Mouse (Mus musculus): ENCODE results near the gene Shkbp1. TPM values are rescaled to one million over a fixed set of nuclear protein-coding genes. Genes with fewer than 3 reads are reported as not detected.
A peak's percentile ranks its signal among the peaks of the same experiment; 100 is the strongest.

Gene Shkbp1
- polyA plus RNA-seq, 1 experiment from 2014 or later: 90.2 TPM

GRCm38 (mm10) chr7:27319411-27319810 is 36.4 kb downstream of the Shkbp1 start:
- ATAC-seq (replicated peaks): no peak
- peaks cover 8% of the 10 kb centered on the region for H3K4me1 ChIP-seq
- WGBS: 90% methylated on average over 22 of the region's 22 CpGs
- no peaks in the 10 kb centered on the region for H3K9me3 ChIP-seq
- no peaks in the 10 kb centered on the region for H3K27me3 ChIP-seq
- H3K4me3 ChIP-seq: no peak overlapping the region
- H3K27ac ChIP-seq (replicated peaks): no peak overlapping the region
- no peak overlapping the region for H3K4me2 ChIP-seq (replicated peaks)
- no peaks in the 10 kb centered on the region for H3K36me3 ChIP-seq
- no peak overlapping the region for H3K9ac ChIP-seq (replicated peaks)

- Histone ChIP-seq H3K4me3 (no peak overlapping the region), H3K4me2 (replicated peaks) (no peak overlapping the region), H3K9me3 (no peaks in the 10 kb centered on the region), H3K9ac (replicated peaks) (no peak overlapping the region), H3K36me3 (0 out of 2 replicates have a peak, but pooled peaks cover 2% of the 10 kb centered on the region), H3K4me1 (peaks cover 8% of the 10 kb centered on the region), H3K27me3 (no peaks in the 10 kb centered on the region), H3K27ac (replicated peaks) (peak overlapping the region; percentile 61)
- ATAC-seq (replicated peaks): peak; percentile 81
- 24% methylated on average over 7 of the region's 7 CpGs for WGBS
Measured at GRCm38 (mm10) chr7:27315958-27316357, 39.9 kb downstream of the Shkbp1 start.

GRCm38 (mm10) chr7:27314393-27314792 is 41.4 kb downstream of the Shkbp1 start:
- Histone ChIP-seq H3K9me3 (no peaks in the 10 kb centered on the region), H3K4me1 (peaks cover 17% of the 10 kb centered on the region), H3K9ac (replicated peaks) (no peak overlapping the region), H3K4me2 (replicated peaks) (no peak overlapping the region), H3K27ac (replicated peaks) (no peak overlapping the region), H3K4me3 (no peak overlapping the region), H3K36me3 (0 out of 2 replicates have a peak, but pooled peaks cover 2% of the 10 kb centered on the region), H3K27me3 (no peaks in the 10 kb centered on the region)
- no peak for ATAC-seq (replicated peaks)
- WGBS: 93% methylated on average over 3 of the region's 3 CpGs

- Histone ChIP-seq H3K9ac (replicated peaks) (no peak overlapping the region), H3K27ac (replicated peaks) (no peak overlapping the region), H3K4me3 (no peak overlapping the region), H3K36me3 (0 out of 2 replicates have a peak, but pooled peaks cover 2% of the 10 kb centered on the region), H3K9me3 (no peaks in the 10 kb centered on the region), H3K4me2 (replicated peaks) (no peak overlapping the region), H3K27me3 (no peaks in the 10 kb centered on the region), H3K4me1 (peaks cover 17% of the 10 kb centered on the region)
- ATAC-seq (replicated peaks): no peak
- 90% methylated on average over 12 of the region's 12 CpGs for WGBS
Measured at GRCm38 (mm10) chr7:27311651-27312284, 44.1 kb downstream of the Shkbp1 start.

- no peaks in the 10 kb centered on the region for H3K27me3 ChIP-seq
- no peak overlapping the region for H3K27ac ChIP-seq (replicated peaks)
- H3K9ac ChIP-seq (replicated peaks): no peak overlapping the region
- WGBS: 51% methylated on average over 8 of the region's 8 CpGs
- 0 out of 2 replicates have a peak, but pooled peaks cover 2% of the 10 kb centered on the region for H3K36me3 ChIP-seq
- H3K9me3 ChIP-seq: no peaks in the 10 kb centered on the region
- H3K4me1 ChIP-seq: peaks cover 12% of the 10 kb centered on the region
- ATAC-seq (replicated peaks): 0 out of 2 replicates have a peak, but pooled peaks have one; percentile 11
- H3K4me2 ChIP-seq (replicated peaks): no peak overlapping the region
- no peak overlapping the region for H3K4me3 ChIP-seq
Measured at GRCm38 (mm10) chr7:27310996-27311535, 44.8 kb downstream of the Shkbp1 start.

- 0 out of 2 replicates have a peak overlapping the region, but pooled peaks have one; percentile 5 for H3K27ac ChIP-seq (replicated peaks)
- H3K4me1 ChIP-seq: peaks cover 9% of the 10 kb centered on the region
- 4% methylated on average over 17 of the region's 17 CpGs for WGBS
- peak overlapping the region; percentile 37; the same call in 1 of the 2 replicates for H3K9ac ChIP-seq (replicated peaks)
- peak; percentile 68 for ATAC-seq (replicated peaks)
- H3K4me2 ChIP-seq (replicated peaks): peak overlapping the region; percentile 46
- H3K9me3 ChIP-seq: no peaks in the 10 kb centered on the region
- H3K36me3 ChIP-seq: 0 out of 2 replicates have a peak, but pooled peaks cover 2% of the 10 kb centered on the region
- H3K27me3 ChIP-seq: no peaks in the 10 kb centered on the region
- peak overlapping the region; percentile 31 for H3K4me3 ChIP-seq
Measured at GRCm38 (mm10) chr7:27310306-27310705, 45.5 kb downstream of the Shkbp1 start.

- Histone ChIP-seq H3K4me3 (no peak overlapping the region), H3K36me3 (0 out of 2 replicates have a peak, but pooled peaks cover 2% of the 10 kb centered on the region), H3K4me1 (peaks cover 9% of the 10 kb centered on the region), H3K9me3 (no peaks in the 10 kb centered on the region), H3K27ac (replicated peaks) (0 out of 2 replicates have a peak overlapping the region, but pooled peaks have one; percentile 5), H3K4me2 (replicated peaks) (no peak overlapping the region), H3K9ac (replicated peaks) (no peak overlapping the region), H3K27me3 (no peaks in the 10 kb centered on the region)
- no peak for ATAC-seq (replicated peaks)
- 38% methylated on average over 3 of the region's 3 CpGs for WGBS
Measured at GRCm38 (mm10) chr7:27309832-27310231, 46.0 kb downstream of the Shkbp1 start.

GRCm38 (mm10) chr7:27308821-27309549 is 46.8 kb downstream of the Shkbp1 start:
- H3K4me2 ChIP-seq (replicated peaks): peak overlapping the region; percentile 47
- WGBS: 16% methylated on average over 28 of the region's 28 CpGs
- peaks cover 9% of the 10 kb centered on the region for H3K4me1 ChIP-seq
- 0 out of 2 replicates have a peak, but pooled peaks cover 2% of the 10 kb centered on the region for H3K36me3 ChIP-seq
- H3K4me3 ChIP-seq: peak overlapping the region; percentile 31
- no peaks in the 10 kb centered on the region for H3K9me3 ChIP-seq
- H3K27me3 ChIP-seq: no peaks in the 10 kb centered on the region
- H3K9ac ChIP-seq (replicated peaks): no peak overlapping the region
- no peak overlapping the region for H3K27ac ChIP-seq (replicated peaks)
- ATAC-seq (replicated peaks): no peak

- no peak for ATAC-seq (replicated peaks)
- Histone ChIP-seq H3K27ac (replicated peaks) (no peak overlapping the region), H3K9me3 (no peaks in the 10 kb centered on the region), H3K4me2 (replicated peaks) (no peak overlapping the region), H3K36me3 (no peaks in the 10 kb centered on the region), H3K27me3 (no peaks in the 10 kb centered on the region), H3K4me1 (peaks cover 9% of the 10 kb centered on the region), H3K4me3 (no peak overlapping the region), H3K9ac (replicated peaks) (no peak overlapping the region)
- WGBS: 69% methylated on average over 9 of the region's 9 CpGs
Measured at GRCm38 (mm10) chr7:27307551-27307950, 48.3 kb downstream of the Shkbp1 start.

GRCm38 (mm10) chr7:27306161-27307160 is 49.4 kb downstream of the Shkbp1 start:
- Histone ChIP-seq H3K4me2 (replicated peaks) (no peak overlapping the region), H3K9ac (replicated peaks) (no peak overlapping the region), H3K36me3 (no peaks in the 10 kb centered on the region), H3K9me3 (no peaks in the 10 kb centered on the region), H3K27ac (replicated peaks) (no peak overlapping the region), H3K4me1 (peaks cover 9% of the 10 kb centered on the region), H3K27me3 (no peaks in the 10 kb centered on the region), H3K4me3 (no peak overlapping the region)
- no peak for ATAC-seq (replicated peaks)
- WGBS: 80% methylated on average over 24 of the region's 24 CpGs

- no peak for ATAC-seq (replicated peaks)
- no peak overlapping the region for H3K27ac ChIP-seq (replicated peaks)
- no peak overlapping the region for H3K4me3 ChIP-seq
- 88% methylated on average over 17 of the region's 17 CpGs for WGBS
- no peaks in the 10 kb centered on the region for H3K9me3 ChIP-seq
- H3K9ac ChIP-seq (replicated peaks): no peak overlapping the region
- H3K4me2 ChIP-seq (replicated peaks): no peak overlapping the region
- H3K36me3 ChIP-seq: no peaks in the 10 kb centered on the region
- H3K27me3 ChIP-seq: no peaks in the 10 kb centered on the region
- peaks cover 4% of the 10 kb centered on the region for H3K4me1 ChIP-seq
Measured at GRCm38 (mm10) chr7:27305091-27305730, 50.6 kb downstream of the Shkbp1 start.

Measured in forebrain, embryonic 15.5 days (tissue).